Mouse (Mus musculus) thymus, adult 2 months (tissue): ENCODE results near the gene Lonp2.

ENCODE experiments used
- CTCF ChIP-seq: fragments of 200-500 bp; IDR thresholded peaks from 2 replicates; pipeline ENCODE4 v1.5.1; 2012; ENCODE audit warnings: mild to moderate bottlenecking, control low read depth, low read length, moderate library complexity, borderline replicate concordance; ENCODE audit not compliant: control insufficient read depth, poor library complexity, insufficient read depth; ENCODE audit errors: extremely low read depth
- POLR2A ChIP-seq: fragments of 200-500 bp; IDR thresholded peaks from 2 replicates; pipeline ENCODE4 v1.6.1; 2012; ENCODE audit warnings: mild to moderate bottlenecking, low read length, control low read depth, moderate library complexity; ENCODE audit not compliant: control insufficient read depth, poor library complexity, insufficient read depth; ENCODE audit errors: extremely low read depth

DNA sequence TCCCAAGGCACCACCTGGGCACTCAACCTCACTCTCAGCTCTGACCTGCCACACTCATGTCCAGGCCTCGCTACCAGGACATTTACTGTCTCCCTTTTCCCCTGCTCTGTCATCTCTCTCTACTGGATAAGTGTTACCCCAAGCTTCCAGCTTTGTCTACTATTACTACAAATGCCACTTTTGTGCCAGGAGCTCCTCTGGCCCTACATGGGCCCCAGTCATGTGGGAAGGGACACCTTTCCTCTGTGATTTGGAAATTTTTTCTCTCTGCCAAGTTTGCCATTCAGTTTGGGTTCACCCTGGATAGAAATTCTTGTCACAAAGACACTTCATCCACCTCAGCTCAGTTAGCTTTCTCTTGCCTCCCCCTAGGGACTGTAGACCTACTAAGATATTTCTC lies 107.0 kb downstream of the Lonp2 start:
- no peak for TF ChIP-seq CTCF
- no peak for TF ChIP-seq POLR2A
